Mouse (Mus musculus) embryo, embryonic 11 days (tissue): ENCODE measurements at regions not wholly inside any gene's neighbourhood (a gene's known extent, or its start where the extent isn't known, plus 50 kb on each side); places are given as distances from the start of the nearest gene placed in this dataset.
A peak's percentile ranks its signal among the peaks of the same experiment; 100 is the strongest.

Experiments
- DNase-seq: peaks from one replicate; pipeline ENCODE4 v3.0.0-alpha.2; 2015

DNA sequence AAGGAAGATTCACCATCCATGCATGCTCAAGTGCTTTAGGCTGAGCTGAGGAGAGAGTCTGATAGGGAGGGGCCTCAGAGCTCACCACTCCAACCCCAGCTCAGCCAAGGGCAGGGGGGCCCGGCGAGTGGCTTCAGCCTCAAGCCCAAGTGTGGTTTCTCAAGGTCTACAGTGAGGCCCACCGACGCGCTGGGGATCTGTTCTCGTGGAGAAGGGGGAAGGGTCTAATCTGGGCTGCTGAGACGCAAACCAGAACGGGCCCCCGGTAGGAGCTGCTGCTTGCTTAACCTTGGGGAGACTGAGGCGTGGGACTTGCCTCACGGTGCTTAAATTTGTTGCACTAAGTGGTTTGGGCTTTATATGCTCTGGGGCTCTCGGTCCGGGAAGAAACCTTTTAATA lies 70.9 kb downstream of the Asb1 start:
- no peak for DNase-seq

DNA sequence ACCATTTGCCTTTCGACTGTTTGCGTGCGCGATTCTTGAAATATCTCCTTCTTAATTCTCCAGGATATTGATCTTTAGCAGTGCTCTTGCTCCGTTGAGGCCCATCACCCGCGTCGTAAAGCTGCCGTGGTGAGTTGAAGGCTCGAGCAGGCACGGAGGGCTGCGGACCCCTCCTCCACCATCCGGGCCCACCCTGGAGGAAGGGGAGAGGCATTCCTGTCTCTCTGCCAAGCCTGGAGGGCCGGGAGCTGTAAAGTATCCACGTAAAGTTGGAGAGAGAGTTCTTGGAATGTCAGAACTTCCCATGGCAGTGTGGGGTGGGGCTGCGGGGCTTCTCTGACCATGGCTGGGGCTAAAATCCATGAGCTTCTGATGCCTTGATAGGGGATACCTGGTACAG lies 71.3 kb downstream of the Asb1 start:
- no peak for DNase-seq

DNA sequence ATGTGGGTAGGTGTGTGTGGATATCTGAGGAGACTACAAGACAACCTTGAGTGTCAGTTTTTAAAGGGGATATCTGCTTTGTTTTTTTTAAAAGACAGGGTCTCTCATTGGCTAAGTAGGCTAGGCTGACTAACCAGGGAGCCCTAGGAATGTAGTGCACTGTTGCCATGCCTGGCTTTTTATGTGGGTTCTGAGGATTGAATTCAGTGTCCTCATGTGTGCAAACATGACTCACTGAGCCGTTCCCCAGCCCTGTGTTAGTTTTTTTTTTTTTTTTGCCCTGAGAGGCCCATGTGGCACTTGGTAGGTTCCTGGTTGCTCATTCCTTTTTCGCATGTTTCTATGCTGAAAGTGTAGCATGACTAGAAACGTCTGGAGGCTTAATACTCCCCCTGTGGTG lies 72.6 kb downstream of the Asb1 start:
- DNase-seq, result no peak

DNA sequence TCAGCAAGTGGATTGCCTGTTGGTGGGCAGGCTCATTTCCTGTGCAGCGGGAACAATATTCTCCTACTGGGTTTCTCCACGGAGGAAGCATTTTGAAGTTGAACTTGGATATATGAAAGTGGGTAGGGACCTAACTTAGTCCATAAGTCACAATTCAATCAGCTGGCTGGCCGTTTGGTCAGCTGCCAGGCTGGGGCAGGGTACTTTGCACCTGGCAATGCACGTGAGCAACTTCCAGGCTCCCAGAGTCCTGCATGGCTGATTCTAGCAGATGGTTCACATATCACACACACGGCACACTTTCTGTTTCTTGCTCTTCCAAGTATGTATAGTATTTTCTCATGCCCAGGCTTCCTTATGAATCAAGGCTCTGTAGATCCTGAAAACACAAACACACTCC lies 75.1 kb downstream of the Asb1 start:
- no peak for DNase-seq

DNA sequence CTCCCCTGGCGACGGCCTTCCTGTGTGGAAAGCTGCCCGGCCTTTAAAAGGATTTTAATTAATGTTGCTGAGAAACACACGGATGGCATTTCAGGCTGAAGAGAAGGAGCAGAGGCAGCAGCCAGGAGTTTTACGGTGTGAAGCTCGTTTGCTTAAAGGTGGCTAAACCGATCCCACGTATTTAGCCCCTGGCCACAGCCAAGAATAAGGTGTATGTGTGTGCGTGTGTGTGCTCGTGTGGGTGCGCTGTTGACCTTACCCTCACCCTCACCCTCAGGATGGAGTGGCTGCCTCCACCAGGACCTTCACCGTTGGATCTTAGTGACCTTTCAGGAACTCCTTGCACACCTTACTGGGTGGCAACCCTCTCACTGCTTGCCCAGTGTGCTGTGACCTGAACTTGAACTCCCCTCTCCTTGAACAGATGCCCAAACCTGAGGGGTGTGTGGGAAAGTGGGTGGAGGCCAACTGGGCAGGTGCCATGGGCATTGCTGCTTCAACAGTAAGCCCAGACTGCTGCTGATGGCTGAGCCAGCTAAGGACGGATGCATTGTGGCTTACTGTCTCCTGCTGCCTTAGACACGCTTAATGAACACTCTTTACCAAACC lies 78.3 kb downstream of the Asb1 start:
- no peak for DNase-seq

DNA sequence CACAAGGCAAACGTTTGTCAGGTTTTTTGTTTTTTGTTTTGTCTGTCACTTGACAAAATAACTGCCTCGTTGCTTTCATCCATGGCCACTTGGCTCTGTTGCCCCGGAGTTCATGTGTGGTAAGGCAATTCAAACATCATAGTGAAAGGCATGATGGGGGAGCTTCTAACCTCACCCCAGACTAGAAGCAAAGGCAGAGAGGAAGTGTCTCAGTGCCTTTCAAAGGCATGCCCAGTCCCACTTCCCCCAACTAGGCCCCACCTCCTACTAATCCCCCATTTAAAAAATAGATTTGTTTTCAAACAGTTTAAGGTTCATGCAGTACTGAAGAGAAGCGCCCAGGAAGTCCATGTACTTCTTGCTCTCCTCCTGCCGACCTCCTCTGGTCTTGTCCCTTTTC lies 80.8 kb downstream of the Asb1 start:
- DNase-seq, result no peak

DNA sequence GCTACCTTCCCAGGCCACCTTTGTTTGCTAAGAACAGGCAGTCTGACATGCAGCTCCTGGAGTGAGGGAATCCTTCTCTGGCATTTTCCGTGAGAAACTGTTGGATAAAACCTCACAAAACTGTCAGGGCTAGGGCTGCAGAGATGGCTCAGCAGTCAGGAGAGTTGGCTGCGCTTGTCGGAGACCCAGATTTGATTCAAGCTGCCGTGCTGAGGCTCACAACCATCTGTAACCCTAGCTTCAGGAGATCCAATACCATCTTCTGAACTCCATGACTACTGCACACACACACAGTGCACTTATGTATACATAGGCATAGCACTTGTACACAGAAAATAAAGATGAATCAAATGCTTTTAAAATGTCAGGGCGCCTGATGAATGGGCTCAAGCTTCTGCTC lies 82.5 kb downstream of the Asb1 start:
- DNase-seq, result no peak

DNA sequence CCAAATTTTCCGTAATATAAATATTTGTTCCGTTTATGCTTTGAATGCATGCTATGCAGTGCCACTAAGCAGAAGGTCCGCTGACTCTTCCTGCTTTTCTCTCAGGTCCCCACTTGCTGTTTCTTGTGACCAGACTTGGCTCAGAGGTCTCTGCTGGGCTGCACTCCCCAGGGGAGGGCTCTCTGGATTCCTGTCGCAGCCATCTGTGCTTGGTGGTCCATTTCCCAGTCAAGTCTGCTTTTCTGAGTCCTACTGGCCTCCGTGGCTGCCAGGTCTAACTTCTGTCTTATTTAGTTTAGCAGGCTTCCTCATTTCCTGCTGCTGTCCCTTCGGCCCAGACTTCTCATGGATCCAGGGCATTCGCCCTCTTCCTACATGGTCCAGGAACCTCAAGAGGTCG lies 83.7 kb downstream of the Asb1 start:
- no peak for DNase-seq

DNA sequence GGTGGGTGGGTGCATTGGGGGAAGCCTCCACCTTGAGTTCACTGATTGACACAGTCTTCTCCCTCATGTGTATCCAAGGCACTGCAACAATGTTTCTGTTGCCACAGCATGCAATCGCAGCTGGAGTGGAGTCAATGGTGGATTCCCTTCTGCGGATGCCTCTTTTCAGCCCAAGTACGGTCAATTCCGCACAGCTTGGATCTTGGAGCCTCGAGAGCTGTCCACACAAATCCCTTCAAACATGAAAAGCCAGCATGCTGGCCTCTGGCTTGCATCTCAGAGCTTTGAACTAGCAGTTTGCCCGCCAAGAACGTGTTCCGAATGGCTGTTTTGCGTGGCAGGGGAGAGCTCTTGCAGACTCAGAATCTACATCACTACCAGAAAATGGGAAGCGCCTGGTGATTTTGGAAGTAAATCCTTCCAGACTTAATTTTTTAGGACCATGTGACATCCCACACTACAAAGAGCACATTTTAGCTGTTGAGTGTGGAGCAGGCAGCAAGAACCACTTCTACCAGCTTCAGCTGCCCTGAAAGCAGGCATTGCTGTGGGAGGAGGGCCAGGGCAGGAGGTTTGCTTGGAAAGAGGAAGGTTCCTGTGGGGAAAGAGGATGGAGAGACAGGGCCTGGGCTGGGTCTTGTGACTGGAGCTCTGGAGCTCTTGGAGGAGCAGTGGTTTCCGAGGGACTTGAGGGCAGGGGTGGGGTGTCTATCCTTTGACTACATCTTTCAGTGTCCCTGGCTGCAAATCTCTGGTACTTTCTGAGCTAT lies 84.4 kb downstream of the Asb1 start:
- peak; percentile 14 for DNase-seq

DNA sequence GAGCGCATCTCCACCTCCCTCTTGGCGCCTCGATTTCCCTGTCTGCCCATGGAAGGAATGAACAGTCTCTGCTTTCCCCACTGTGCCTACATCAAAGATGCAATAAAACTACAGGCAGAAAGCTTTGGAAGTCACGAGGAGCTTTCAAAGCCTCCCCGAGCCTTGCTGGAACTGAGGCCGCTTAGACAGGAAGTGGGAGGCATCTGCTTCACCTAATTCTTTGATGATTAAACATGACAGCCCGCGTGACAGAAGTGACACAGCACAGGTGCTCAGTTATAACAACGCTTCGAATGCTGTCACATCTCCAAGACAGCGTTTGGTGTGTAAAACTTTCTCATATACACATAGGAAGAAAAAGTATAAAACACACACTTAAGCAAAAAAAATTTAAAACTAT lies 85.7 kb downstream of the Asb1 start:
- DNase-seq, result peak; percentile 13

DNA sequence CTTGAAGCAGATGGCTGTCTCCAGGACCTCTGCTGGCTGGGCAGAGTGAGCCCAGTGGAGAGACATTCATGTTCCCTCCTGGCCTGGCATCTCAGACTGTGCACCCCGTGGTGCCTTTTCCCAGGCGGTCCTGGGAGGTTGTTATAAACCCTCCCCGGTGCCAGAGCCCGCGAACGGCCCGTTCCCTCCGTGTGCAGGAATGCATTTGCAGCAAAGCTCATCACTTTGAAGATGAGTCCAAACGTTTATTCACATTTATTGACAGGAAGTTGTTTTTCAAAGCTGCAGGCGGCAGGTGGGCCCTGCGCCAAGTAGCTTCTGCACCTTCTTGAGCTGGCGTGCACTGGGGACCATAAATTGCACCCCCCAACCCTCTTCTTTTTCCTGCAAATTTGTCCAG lies 89.9 kb downstream of the Asb1 start:
- no peak for DNase-seq

DNA sequence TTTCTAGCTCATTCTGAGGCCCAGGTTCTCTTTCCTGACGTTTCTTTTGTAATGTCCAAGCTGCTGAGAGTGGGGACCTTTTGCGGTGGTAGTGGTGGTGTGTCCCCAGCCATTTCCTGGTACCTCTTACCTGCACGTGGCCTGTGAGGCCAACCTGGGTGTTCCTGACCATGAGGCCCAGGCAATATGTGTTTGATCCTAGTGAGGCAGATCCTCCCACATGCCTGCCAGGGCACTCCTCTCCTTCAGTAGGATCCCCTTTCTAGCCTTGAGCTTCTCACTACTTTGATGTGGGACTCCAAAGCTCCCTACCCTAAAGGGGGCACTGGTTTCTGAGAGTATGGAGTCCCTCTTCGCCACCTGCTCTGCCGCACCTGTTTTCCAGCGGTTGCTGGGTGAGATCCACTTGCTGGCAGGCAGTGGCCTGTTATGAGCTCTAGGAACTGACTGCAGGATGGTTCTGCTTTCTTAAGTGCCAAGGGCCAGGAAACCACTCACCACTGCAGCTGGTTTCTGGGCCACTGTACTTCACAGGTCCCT lies 90.6 kb downstream of the Asb1 start:
- DNase-seq, result no peak

DNA sequence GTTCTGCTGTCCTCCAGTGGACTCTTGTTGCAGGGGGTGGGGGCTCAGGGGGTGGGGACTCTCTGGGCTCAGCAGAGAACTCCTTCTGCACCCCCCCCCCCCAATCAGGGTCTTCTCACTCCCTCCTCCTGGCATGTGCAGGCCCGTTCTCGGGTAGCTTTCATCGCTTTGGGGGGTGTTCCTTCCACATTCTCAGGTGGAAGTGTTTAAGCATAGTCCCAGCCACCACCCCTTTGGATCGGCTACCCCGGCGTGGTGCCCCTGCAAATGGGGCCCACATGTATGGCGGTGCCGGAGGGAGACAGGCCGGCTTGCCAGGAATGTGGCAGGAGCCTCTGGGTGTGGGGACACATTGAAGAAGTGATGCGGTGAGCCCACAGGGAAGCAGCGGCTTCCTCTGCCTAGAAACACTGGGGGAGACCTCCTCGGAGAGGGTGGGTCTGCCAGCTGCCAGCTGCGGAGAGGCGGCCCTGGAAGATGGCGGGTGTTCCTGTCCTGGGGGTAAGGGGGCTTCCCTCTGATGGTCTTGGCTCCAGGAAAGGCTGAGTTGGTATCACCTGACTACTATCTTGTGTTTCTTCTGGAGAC lies 92.7 kb downstream of the Asb1 start:
- no peak for DNase-seq

DNA sequence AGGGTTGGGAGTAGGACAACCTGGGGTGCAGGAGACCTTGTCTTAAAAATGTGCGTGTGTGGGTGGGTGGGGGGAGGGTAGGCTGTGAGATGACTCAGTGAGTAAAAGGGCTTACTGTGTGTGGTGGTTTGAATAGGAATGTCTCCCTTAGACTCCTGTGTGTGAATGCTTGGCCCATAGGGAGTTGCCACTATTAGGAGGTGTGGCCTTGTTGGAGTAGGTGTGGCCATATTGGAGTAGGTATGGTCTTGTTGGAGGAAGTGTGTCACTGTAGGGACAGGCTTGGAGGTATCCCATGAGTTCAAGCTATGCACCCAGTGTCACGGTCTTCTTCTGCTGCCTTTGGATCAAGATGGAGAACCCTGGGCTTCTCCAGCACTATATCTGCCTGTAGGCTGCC lies 96.2 kb downstream of the Asb1 start:
- no peak for DNase-seq

DNA sequence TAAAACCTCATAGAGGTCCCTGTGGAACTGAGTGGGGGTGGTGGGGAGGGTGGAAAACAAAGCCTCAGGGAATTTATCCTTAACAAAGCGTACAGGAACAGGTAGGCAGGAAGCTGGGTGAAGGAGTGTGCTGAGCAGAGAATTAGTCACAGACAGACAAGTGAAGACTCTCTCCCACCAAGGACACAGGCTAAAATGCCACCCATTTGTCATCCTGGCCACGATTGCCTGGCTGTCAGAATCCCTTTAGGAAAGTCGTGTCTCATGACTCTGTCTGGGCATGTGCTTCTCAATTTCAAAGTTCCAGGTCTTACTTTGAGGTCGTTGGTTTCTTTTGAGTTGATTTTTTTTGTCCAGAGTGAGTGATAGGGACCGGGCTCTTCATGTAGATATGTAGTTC lies 100.2 kb downstream of the Asb1 start:
- DNase-seq, result no peak

DNA sequence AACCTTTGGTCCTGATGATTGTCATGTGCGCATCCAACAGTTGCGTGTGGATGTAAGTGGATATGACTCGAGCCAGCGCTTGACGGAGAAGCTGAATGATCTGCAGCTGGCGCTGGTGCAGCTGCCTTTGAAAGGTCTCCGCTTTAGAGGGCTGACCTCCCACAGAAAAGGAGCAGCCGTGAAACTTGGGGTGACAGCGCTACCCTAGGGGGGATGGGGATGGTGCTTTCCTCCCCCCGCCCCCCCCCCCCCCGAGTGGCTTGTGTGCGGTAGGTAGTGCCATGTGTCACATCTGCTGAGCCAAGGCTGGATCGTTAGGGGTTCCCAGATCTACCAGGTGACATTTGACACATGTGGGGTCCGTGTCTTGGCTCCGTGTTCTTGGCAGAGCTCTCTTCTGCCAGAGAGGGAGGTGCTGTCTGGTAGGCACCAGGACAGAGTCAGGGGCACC lies 118.7 kb downstream of the Asb1 start:
- DNase-seq, result no peak

DNA sequence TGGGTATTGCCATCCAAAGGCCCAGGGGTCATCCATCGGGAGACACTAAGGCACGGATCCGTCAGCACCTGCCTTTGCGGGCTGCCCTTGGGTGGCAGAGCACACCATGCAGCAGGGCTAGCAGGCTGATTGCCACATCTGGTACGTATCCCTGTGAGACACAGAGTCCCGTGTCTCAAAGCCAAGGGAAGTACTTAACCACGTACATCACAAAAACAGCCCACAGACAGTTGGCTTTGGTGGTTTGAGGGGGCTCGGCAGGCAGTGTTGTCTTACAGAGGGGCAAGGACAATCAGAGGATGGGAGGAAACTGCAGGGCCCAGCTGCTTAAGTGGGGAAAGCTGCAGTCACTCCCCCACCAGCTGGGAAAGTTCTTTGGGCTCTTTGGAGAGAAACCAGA lies 119.1 kb downstream of the Asb1 start:
- no peak for DNase-seq

DNA sequence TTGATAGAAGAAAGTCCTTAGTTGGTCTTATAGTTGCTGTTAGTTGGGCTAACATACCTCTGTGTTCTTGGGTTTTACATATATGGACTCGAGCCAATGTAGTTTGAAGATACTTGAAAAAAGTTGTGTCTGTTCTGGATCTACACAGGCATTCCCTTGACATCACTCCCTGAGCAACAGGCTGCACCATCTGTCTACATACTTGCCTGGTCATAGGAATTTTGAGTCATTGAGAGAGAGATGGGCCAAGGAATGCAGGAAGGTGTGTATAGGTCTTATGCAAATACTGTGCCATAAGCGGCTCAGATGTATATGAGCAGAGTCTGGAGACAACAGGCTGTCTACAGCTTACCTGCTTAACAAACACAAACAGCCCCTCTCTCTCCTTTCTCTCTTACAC lies 122.9 kb downstream of the Asb1 start:
- DNase-seq, result no peak

DNA sequence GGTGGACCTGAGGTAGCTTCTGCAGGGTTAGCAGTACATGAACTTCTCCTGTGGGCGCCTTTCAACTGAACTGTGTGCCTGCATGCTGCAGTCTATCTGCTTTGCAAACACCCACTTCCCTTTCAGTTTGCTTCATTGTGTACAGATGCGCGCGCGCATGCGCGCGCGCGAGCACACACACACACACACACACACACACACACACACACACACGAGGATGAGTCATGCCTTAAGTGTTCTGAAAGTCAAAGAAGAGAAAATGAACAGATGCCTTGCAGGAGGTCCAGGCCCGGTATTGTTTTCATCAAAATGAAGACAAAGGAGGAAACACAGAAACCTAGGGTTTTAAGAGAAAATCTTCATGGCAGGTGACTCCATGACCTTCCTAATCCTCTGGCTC lies 124.3 kb downstream of the Asb1 start:
- no peak for DNase-seq

DNA sequence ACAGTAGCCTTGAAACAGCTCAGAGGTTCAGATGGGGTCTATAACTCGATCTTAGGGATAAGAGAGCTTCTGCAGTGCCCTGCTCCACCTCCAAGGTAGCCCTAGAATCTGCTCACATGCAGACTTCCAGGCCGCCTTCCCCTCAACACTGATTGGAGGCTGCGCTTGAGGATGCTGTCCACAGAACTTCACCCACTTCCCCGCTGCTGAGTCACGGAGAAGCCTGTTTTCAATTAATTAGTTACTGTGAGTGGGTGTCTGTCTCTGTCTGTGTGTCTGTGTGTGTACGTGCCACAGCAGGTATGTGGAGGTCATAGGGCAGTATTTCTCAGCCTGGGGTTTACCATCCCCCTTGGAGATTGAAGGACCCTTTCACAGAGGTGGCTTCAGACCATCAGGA lies 128.2 kb downstream of the Asb1 start:
- DNase-seq, result peak; percentile 36

DNA sequence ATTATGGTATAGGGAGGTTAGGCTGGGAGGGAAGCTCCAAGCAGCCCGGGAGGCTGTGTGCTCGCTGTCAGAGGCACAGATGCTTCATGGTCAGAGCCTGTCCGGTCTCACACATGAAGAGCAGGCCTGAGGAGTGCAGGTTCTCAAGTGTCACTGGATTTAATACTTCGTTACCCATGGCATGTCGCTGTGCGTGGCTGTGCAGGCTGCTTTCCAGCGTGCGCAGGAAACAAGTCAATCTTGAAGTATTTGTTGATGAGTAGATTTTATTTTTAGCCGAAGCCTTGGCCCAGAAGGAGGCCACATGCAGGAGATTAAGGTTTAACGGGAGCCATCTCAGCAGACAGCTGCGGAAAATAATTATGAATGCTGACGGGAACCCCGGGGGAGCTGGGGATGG lies 130.3 kb upstream of the Twist2 start:
- DNase-seq, result no peak

DNA sequence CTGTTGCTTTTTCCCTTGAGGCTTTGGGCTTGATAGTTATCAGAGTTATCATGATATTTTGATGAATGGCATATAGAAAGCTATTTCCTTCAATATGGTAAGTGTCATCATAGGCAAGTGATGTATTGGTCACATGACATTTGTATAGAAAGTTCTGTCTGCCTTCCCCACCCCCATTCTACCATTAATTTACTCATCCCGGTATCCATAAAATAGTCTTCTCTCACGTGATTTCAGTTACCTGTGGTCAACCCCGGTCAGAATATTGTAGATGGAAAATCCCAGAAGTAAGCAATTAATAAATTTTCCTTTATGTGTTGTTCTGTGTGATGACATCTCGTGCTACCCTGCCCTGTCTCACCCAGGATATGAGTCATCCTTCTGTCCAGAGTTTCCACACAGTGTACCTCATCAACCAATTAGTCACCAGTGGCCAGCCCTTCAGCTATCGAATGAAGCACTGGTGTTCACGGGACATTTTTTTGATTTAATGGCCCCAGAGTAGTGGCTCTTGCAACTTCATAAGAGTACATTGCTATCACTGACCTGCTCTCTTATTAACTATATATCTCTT lies 127.1 kb upstream of the Twist2 start:
- DNase-seq, result no peak

DNA sequence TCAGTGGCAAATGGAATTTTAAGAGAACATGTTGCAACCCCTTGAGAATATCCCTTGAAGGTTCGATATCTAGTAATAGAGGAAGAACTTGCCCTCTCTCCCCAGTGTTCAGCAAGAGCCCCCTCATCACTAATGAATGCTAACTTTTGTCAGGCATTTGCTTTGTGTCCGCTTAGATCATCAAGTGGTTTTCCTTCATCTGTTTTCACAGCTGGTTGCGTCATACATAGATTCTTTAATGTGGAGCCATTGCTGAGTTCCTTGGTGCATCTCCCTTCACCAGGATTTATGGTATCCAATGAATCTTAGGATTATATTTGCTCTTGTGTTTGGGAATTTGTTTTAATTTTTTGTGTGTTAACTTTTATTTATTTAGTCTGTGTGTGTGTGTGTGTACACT lies 124.2 kb upstream of the Twist2 start:
- DNase-seq, result no peak

DNA sequence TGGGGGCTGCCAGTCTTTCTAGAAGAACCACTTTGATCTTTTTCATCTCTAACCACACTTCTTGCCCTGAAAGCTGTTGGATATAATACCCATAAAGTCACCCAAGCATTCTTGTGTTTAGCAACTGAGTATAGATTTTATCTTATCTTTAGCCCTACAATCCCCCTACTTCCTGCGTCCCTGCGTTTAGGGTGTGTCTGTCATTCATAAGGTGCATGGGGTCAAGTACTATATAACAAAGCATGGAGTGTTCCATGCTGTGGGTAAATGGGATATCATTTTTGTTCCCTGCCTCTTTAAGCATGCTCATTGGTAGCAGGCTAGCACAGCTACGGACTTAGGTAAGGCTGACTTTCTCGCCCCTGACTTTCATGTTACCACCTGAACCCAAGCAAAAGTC lies 122.5 kb upstream of the Twist2 start:
- no peak for DNase-seq
